Mouse (Mus musculus): ENCODE data around the gene Cux1. TPM values are rescaled to one million over a fixed set of nuclear protein-coding genes. Genes with fewer than 3 reads are reported as not detected.

Gene Cux1
- 83.1 and 95.0 TPM in 2 replicates for total RNA-seq (2021)
- long read RNA-seq, experiment 1, transcript Cux1-207 (23 exons, 2,821 nt): minor isoform, 5 of 38 reads
- long read RNA-seq, experiment 1, transcript Cux1-211 (23 exons, 2,831 nt): major isoform, 18 of 38 reads
- long read RNA-seq, experiment 1, partial matches to known transcripts: 6 of 38 reads
- long read RNA-seq, experiment 1, other reads (novel, unspliced or antisense): 9 of 38 reads
- long read RNA-seq, experiment 2, transcript Cux1-211 (23 exons, 2,831 nt): major isoform, 11 of 30 reads
- long read RNA-seq, experiment 2, partial matches to known transcripts: 5 of 30 reads
- long read RNA-seq, experiment 2, other reads (novel, unspliced or antisense): 11 of 30 reads

DNA sequence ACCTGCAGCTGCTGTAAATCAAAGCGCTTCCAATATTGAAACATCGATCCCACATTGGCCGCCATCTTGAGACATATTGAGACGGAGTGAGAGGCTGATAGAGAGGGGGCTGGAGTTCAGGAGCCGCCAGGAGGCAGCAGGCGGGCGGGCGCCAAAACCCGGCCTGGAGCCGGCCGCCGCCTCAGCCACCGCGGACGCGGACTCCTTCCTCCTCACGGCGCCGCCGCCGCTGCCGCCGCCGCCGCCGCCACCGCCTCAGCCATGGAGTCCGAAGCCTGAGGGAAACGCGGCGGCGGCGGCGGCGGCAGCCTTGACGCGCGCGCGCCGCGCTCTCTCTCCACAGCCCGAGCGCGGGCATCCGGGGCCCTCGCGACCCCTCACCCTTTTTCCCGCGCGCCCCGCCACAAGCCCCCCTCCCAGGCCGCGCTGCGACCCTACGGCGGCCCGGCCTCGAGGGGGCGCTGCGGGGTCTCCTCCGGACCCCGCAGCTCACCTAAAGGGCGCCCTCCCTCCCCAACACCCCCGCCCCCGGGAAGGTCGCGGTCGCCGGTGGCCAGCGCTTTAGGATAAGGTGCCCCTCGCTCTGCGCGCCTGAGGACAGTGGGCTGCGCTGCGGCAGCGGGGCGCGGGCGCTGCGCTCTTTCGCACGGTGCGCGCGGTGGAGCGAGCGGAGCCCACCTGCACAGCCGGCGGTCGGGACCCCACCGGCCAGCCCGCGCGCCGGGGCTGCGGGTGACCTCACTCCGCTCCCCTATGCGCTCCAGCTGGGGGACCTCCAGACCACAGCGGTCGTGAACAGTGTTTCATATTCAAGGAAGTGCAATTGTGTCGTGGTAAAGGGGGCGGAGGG lies at the start of gene Cux1:
Gene Cux1 (minus strand): TSS at position 315 of the 850 bp plus-strand sequence.
- DNase-seq: peak; percentile 92

DNA sequence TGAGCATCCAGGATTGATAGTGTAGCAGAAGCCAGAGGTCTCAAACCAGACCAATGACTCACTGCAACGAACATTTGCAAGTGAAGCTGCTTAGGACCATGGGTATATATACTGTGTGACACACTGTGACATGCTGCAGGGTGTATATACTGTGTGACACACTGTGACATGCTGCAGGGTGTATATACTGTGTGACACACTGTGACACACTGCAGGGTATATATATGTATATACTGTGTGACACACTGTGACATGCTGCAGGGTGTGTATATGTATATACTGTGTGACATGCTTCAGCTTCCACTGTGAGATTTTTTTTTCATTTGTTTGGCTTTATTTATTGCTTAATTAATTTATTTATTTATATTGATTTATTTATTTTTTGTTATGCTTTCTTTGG lies 45.1 kb upstream of the Cux1 start:
- no peak for DNase-seq

DNA sequence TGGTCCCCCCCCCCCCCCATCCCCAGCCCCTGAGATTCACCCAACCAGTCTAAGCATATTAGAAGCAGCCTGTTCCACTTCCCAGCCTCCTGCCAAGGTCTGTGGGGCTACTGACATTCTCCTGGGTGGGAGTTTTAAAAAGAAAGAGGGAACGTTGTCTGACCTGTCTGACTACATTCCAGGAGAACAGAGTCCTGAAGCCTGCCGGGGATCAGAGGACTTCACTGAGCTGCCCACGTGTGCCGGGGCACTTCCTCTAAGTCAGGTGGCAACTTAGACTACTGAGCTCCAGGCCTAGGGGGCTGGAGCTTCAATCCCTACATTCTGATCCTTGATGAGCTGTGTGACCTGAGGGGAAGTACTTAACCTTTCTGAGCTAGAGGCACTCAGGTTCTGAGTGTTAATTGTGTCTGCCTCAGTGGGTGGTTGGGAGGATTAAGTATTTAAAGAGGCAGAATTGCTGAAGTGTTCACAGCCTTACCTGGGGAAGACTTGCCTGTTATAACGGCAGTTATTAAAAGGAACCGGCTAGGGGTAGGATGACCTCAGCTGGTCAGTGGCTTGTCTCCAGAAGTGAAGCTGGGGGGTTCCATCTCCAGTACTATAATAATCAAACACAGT lies 41.6 kb upstream of the Cux1 start:
- no peak for DNase-seq

DNA sequence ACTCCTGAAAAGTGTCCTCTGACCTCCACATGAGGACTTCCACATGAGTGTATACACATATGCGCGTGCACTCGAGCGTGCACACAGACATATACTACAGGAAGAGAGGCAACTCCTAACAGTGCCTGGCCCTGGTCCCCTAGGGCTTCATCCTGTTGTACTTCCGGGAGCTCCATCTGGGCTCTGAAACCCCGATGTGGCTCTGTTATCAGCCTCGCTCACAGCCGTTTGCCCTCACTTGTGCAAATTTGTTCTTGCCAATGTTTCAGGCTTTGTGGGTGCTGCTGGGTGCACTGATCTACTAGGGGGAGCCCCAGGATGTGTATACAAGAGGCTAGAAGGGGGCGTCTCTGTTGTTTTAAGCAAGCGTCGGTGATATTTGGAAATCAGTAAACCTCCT lies 37.9 kb upstream of the Cux1 start:
- no peak for DNase-seq

DNA sequence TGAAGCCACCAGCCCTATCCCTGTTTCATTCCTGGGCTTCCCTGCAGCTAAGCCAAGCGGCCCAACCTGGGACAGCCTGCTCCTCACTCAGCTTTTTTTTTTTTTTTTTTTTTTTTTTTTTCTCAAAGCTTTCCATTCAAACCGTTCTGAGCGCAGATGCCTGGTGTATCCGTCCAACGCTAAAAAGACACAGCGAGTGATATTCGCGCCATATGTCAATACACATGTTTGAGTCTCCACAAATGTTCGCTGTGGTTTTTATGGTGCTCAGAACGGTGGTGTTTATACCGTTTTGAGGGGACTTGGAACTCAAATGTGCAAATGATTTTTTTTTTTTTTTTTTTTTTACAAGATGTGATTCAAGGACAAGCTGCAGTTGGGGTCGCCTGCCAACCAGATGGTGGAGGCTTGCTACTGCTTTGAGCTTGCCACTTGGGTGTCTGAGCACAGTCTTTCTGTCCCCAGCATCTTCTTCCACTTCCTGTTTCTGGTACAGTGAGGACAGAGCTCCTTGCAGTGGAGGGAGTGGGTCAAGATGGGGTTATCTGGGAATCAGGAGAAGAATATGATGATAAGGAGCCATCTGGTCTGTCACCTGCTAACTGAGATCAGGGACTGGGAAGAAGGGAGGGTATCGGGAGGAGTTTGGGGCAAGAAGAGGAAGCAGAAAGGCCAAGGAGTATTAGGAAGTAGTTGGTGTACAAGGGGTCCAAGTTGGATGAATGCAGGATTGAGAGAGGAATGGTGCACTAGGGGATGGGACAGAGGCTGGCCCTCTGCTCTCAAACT lies 36.1 kb upstream of the Cux1 start:
- no peak for DNase-seq

DNA sequence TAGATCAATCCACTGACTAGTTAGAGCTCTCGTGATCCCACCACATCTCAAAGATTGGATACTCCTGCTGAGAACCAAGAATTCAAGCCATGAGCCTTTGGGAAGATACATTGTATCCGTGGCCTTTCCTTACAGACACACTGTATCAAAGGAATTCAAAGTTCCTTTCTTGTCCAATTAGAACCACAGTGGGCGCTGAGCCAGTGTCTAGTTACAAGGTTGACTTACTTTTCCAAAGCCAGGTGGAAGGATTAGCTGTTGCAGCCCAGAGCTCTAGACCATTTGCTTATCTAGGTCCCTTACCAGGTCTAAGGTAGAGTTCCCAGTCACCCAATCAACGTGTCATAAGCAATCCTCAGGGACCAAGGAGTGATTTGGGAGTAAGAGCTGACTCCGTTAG lies 33.2 kb upstream of the Cux1 start:
- DNase-seq: no peak

DNA sequence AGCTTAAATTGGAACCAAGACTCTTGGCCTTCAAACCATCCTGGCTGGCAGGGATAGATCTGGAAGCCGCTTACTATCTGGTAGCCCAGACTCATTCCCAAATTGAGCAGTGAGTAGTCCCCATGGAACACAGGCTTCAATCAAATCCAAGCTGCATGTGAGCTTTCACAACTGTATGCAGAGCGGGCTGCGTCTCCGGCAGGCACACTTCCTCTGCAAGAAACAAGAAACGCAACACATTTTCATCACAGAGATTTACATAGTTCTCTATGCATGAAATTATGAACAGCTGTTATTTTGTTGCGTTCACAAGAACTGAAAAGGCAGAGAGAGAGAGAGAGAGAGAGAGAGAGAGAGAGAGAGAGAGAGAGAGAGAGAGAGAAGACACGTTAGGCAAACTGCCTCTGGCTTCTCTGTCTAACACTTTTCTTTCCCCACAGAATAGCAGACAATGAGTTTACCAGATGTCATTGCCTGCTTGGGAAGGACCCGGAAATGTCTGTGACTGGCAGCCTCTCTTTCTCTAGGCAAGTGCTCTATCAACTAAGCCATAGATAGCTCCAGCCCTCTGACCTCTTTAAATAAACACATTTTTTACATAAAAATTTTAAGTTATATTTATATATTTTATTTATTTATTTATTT lies 27.7 kb upstream of the Cux1 start:
- peak; percentile 28 for DNase-seq

DNA sequence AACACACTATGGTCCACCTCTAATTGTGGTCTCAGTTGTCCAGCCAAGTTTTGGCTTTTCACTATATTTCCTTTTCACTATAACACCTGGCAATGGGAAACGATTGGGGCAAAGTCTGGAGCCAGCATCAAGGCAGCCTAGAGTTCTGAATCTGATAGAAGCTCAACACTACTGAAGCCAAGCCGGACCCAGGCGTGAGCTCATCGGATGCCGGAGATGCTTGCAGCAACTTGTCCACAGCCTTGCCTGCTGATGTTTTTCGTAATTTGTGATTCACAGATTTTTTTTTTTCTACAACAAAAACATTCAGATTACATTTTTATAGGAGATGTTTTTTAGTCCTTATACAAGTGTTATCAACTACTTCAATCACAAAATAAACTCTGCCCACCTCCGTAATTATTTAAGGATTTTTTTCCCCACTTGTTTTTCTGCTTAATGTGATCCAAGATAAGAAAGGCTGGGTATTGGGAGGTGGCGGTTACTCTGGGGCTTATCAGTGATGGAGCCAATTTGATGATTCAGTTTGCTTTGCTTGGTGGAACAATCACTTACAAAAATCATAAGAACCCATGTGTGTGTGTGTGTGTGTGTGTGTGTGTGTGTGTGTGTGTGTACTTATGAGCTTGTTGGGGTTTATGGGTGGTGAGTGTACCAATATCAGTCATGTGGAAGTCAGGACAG lies 24.7 kb upstream of the Cux1 start:
- DNase-seq: no peak

DNA sequence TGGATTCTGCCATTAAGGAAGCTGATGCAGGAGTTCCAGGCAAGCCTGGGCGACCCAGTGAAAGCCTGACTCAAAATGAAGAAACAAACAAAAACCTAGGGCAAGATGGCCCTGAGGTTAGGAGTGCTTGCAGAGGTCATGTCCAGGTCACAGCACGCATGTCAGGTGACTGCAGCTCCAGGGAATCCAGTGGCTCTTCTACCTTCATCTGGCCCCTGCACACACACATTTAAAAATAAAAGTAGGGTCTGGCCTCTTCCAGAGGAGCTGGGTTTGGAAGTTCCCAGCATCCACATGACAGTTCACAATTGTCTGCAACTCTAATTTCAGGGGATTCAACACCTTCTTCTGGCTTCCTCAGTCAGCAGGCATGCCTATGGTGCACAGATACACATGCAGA lies 21.7 kb upstream of the Cux1 start:
- no peak for DNase-seq

DNA sequence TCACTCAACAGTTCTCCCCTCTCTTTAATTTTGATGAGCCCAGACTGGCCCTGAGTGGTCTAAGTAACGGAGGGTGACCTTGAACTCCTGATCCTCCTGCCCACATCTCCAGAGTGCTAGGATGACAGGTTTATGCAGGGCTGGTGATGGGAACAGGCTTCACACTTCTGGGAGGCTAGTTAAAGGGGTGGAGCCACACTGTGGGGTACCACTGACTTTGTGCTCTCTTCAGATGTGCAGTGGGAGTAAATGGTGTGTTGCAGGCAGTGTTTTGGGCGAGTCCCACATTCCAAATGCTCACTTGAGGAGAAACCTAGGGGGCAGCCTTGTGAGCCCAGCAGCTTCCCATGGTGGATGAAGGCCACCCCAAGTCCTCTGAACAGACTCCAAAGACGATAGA lies 21.2 kb upstream of the Cux1 start:
- no peak for DNase-seq

DNA sequence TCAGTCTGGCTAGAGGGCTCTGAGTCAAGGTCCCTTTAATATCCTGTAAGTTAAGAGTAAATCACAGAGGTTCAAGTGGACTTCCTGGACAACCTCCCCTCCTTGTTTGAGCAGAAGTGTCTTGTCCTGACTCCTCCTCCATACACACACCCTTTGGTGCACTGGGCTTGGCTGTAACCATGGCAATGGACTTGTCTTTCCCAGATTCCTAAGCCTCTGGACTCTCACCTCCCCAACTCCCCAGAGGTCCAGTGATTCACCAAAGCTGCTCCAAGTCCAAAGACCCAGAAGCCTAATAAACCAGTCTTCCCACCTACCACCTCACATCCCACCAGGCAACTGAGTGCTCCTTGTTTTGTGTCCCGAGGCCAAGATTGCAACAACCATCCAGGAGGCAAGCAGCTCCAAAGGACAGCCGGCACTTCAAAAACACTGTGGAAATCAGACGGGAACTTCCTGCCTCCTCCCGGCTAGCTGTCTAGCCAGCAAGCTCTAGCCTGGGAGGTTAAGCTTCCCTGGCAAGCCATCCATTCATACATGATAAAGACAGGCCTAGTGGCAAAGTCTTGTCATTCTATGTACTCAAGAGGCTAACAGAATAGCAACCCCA lies 17.5 kb upstream of the Cux1 start:
- DNase-seq: no peak

DNA sequence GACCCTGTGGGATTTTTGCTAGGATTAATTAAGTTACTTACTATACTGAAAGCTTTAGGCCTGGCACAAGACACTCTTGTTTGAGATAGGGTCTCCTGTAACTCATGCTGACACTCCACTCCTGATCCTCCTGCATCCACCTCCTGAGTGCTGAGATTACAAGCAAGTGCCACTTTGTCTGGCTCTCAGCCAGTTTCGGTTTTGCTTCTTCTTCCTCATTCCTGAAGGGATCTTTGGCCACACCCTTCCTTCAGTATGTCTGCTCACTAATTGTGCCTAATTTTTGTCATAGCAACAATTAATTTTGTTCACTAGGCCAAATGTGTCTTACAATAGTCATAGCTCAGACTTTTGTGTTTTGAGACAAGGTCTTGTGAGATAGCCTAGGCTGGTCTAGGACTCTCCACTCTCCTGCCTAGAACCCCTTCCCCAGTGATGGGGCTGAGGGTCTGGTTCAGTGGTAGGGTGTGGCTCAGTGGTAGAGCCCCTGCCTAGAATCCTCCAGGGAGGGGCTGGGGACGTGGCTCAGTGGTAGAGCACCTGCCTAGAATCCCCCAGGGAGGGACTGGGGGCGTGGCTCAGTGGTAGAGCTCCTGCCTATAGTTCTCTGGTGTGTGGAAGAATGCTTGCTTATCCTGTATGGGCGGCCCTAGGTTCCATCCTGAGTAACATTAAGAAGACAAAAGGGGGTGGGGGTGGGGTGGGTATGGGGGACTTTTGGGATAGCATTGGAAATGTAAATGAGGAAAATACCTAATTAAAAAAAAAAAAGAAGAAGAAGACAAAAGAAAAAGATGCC lies 16.6 kb upstream of the Cux1 start:
- DNase-seq: no peak

DNA sequence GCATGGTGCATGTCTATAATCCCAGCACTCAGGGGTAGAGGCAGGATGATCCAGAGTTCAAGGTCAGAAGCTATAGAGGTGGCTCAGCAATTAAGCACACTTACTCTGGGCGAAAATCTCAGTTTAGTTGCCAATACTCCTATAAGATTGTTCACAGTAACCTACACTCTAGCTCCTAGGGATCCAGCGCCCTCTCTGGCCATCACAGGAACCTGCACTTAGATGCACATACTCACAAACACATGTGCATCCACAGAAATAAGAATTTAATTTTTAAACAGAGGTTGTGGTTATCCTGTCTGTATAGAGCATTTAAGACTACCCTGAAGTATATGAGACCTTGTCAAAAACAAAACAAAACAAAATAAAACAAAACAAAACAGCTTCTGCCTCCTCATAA lies 16.0 kb upstream of the Cux1 start:
- DNase-seq: no peak

DNA sequence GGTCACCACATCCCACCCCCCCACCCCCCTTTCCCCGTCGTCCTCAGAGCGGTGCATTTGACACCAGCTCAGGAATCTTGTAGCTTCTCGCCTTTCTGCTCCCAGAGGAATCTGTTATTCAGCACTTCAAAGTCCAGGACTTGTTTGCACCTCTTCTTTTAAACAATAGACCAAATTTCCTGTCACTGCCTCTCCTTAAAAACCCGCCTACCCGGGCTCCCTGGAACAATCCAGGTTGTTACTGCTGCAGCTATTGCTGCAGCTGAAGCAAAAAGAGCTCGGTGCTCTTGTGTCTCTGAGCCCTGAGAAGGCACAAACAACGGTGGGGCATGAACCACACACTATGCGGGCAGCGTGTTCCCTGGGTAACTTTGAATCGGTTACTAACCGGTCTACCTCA lies 14.9 kb upstream of the Cux1 start:
- no peak for DNase-seq

DNA sequence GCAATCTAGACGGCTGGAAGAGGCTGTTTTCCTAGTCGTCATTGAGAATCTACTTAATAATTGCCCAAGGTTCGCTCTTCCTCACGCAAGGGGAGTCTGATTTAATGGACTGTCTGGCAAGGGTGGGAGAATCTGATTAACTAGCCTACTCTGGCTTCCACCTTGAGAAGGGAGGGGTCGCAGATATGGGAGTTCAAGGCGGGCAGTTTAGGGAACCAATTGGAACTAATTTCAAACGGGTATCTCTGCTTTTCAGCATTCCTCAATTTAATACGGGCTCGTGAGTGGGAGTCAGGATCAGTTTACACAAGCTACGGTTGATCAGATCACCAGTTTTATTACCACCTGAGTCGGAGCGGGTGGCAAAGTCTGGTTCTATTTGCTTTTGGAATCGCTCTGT lies 14.3 kb upstream of the Cux1 start:
- no peak for DNase-seq

DNA sequence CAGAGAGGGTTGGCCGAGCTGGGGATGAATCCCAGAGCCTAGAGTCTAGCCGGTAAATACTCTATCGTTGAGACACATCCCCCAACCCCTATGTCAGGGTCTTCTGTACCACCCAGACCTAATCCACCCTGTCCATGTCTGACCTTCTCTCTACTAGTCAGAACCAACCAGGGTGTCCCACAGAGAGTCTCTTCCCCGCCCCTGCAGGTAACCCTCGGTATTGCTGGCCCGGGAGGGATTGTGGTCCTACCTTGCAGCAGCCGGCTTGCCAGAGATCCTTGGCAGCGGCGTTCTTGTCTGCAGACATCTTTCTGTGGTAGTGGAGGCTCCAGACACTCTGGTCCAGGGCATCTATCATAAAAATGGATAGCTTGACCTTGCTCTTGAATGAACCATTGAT lies 13.9 kb upstream of the Cux1 start:
- DNase-seq: peak; percentile 78

DNA sequence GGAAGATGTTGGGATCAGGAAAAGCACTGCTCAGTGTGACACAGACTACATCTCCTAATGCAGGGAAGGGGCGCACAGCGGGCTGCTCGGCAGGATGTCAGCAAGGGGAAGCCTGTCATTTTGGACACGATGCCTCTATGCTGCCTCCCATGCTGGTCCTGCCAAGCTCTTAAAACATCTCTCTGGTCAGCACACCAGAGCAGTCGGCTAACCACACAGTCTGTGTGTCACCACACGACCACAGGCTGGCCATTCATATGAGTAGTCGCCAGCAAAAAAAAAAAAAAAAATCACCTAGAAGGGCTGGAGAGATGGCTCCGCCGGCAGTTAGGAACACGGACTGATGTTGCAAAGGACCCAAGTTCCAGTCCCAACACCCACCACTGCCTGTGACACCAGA lies 10.9 kb upstream of the Cux1 start:
- no peak for DNase-seq

DNA sequence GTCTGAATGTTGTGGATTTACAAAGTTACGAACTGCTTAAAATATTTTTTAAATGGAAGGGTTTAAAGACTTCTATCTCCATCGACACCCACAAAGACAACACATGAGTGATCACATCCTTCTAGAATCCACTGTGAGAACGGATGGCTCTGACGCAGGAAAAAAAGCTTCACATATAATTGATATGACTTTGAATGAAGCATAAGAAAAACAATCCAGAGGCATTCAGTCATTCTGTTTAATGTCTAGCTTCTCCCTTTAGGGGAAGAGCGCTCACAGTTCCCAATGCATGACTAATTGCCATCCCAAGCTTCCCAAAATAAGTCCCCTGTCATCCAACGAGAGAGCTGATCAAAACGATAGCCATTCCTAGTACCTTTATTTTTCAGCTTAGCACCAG lies 2.9 kb upstream of the Cux1 start:
- DNase-seq: no peak

DNA sequence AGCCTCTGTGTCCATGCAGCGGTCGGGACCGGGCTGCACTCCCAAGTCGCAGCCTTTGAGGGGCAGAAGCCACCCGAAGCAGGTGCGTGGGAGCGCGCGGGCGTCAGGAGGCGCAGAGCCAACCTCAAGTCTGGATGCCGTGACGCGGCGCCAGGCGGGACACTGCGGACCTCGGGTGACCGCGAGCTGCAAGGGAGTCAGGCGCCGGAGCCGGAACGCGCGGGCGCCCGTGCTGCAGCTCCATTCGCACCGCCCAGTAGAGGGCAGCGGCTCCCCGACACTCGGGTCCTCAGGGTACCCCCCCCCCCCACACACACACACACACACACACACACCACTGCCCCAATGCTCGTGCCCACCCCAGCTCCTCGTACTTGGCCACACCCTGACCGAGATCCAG lies 1.5 kb upstream of the Cux1 start:
- peak; percentile 91 for DNase-seq

Measured in adrenal gland, postnatal 14 days (tissue).